Mouse (Mus musculus): ENCODE data around the gene Pold2. TPM values are rescaled to one million over a fixed set of nuclear protein-coding genes. Genes with fewer than 3 reads are reported as not detected.
A peak's percentile ranks its signal among the peaks of the same experiment; 100 is the strongest.
"Not testable (repeated sequence)": the region's sequence is repeated elsewhere in the genome, so short reads cannot be mapped to it uniquely, and the experiment has no call there.

Pold2 gene
- total and polyA plus RNA-seq, 3 experiments: 38.1 to 223 (median 51.8) TPM

DNA sequence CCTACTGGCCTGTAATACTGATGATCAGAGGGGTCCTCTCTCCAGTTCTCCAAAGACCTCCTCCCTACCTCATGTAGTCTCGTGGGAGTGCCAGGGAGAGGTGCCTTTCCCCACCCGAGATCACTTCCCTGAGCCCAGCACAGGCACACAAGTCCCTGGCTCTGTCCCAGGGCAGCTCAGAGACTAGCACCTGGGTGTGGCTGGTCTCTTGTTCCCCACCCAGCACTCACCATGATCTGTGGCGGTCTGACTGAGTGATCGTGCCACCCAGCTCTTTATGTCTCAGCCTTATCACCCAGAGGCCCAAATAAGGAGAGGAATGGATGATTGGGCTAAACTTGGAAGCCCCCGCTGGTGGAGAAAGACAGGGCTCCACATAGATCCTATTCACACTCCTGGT is 20.4 kb upstream of the Pold2 start, which contains the start of gene Myl7:
Gene Myl7, minus strand, starts transcription at position 252 of the 400 bp plus-strand sequence.
- no peak for DNase-seq

DNA sequence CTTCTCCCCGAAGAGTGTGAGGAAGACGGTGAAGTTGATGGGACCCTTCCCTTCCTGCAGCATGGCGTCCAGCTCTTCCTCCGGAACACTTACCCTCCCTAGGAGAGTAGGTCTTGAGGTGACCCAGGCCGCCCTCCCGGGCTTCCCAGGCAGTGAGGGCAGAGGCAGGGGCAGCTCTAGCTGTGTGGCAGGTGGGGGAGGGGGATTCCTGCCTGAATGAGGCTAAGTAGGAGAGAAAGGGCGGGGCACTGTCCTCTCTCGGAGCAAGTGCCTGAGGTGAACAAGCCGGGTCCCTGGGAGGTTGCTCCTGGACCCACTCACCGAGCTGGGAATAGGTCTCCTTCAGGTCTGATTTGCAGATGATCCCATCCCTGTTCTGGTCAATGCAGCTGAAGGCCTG is 19.7 kb upstream of the Pold2 start:
- DNase-seq: no peak

DNA sequence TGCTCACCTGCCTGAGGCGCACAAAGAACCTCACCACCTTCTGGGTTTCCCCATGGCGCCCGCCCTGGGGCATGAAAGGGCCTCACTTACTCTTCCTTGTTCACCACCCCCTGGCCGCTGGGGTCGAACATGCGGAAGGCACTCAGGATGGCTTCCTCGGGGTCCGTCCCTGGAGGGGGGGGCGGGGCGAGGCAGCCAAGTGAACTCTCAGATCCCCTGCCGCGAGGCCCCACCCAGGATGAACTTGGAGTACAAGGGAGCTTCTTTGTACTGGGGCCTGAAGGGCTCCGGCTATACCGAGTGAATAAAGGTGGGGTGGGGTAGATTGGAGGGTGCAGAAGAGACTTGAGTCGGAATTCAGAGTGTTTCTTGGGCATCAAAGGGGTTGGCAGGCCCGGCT is 19.1 kb upstream of the Pold2 start:
- DNase-seq: no peak

DNA sequence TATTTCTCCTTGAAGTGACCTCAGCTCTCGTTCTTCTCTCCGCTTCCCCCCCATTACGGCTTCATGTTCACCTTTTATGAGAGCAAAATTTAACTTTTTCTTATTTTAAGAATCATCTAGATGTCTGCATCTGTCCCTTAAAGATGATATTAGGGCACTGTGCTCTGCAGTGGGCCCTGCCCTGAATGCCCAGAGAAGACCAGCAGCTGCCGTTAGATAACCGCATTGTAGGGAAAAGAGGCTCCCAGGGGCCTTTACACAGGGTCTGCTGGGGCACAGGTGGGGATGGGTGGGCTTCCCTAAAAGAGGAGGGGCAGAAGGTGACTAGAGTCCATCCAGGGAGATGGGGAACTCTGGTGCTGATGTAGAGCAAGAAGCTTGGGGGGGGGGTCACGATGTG is 15.7 kb upstream of the Pold2 start:
- DNase-seq: no peak

- DNase-seq: no peak
Measured at GRCm38 (mm10) chr11:5892810-5893368, 14.8 kb upstream of the Pold2 start.

DNA sequence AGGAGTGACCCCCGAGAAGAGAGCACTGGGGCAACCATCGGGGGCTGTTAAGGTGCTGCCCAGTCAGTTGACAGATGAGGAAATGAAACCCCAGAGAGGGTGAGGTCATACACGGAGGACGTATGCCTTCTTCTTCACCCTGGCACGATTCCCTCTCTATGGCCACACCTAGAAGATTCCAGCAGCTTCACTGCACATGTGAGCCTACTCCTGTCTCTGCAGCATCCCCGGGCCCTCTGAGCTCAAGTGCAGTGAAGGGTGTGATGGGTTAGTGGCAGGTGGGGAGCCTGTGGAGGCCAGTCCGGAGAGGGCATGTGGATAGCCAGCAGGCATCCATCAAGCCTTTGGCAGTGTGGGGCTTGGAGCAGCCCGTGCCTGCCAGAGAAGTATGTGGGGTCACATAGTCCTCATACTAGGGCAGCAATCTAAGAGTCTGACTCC is 14.1 kb upstream of the Pold2 start:
- DNase-seq: no peak

GRCm38 (mm10) chr11:5888563-5888962 is 10.5 kb upstream of the Pold2 start:
- not testable (repeated sequence) for DNase-seq

- DNase-seq: no peak
Measured at GRCm38 (mm10) chr11:5887250-5887649, 9.2 kb upstream of the Pold2 start.

DNA sequence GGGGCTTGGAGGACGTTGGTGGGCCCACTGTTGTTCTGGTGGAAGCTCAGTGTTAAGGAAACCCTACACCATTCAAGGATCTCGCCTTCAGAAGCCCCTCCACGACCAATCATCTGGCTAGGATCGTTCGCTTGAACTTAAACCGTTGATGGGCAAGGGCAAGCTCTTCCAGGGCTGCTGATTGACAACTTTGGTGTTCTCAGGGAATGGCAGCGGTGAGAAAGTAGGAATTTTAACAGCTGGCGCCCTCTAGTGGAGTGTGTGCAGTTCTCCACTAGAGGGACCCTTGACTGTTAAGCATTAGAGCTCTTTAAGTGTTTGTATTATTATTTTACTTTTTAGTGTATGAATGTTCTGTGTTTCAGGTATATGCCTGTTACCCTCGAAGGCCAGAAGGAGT is 8.1 kb upstream of the Pold2 start:
- DNase-seq: peak; percentile 42

DNA sequence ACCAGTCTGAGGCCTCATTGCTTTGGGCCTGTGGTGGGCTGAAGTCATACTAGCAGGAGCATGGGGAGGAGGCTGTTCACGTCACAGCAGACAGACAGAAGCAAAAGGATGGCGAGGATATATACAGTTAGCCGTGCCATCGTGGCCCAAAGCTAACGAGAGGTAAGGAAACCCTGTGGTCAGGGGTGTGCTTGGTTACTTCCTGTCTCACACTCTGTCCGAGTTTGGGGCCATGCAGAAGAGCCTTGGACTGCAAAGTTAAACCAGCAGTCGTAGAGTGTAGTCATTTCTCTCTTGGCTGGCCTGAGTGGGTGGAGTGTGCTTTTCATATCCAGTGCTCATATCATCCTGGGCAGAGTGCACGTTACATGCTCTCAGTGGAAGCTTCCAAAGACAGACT is 4.4 kb upstream of the Pold2 start:
- DNase-seq: no peak

- DNase-seq: no peak
Measured at GRCm38 (mm10) chr11:5879905-5880304, 1.8 kb upstream of the Pold2 start.

GRCm38 (mm10) chr11:5878661-5879060 is 569 bp upstream of the Pold2 start:
- DNase-seq: no peak

- DNase-seq: no peak
Measured at GRCm38 (mm10) chr11:5877421-5877820, 671 bp downstream of the Pold2 start.

GRCm38 (mm10) chr11:5873192-5873591 is 4.9 kb downstream of the Pold2 start:
- DNase-seq: no peak

- DNase-seq: no peak
Measured at GRCm38 (mm10) chr11:5872707-5873106, 5.4 kb downstream of the Pold2 start.

- no peak for DNase-seq
Measured at GRCm38 (mm10) chr11:5870069-5870468, 8.0 kb downstream of the Pold2 start.

GRCm38 (mm10) chr11:5869331-5869730 is 8.8 kb downstream of the Pold2 start:
- DNase-seq: no peak

GRCm38 (mm10) chr11:5868324-5868723 is 9.8 kb downstream of the Pold2 start:
- DNase-seq: no peak

GRCm38 (mm10) chr11:5867196-5867595 is 10.9 kb downstream of the Pold2 start:
- no peak for DNase-seq

- DNase-seq: peak; percentile 92
Measured at GRCm38 (mm10) chr11:5862394-5863105, 15.5 kb downstream of the Pold2 start.

- DNase-seq: peak; percentile 93
Measured at GRCm38 (mm10) chr11:5861678-5862393, 16.3 kb downstream of the Pold2 start, which contains the start of gene Aebp1. Gene Aebp1, plus strand, starts transcription at chr11:5861947.

GRCm38 (mm10) chr11:5860639-5861038 is 17.5 kb downstream of the Pold2 start:
- DNase-seq: no peak

- peak; percentile 52 for DNase-seq
Measured at GRCm38 (mm10) chr11:5859883-5860550, 18.1 kb downstream of the Pold2 start.
